Mouse (Mus musculus) embryo, embryonic 10 days (tissue): ENCODE data around the gene Pdzd2.

Experiments
- DNase-seq: peaks from one replicate; pipeline ENCODE4 v3.0.0-alpha.2; 2015; ENCODE audit warnings: low spot score

Gene Pdzd2

GRCm38 (mm10) chr15:12351470-12351869, 388.3 kb downstream of the Pdzd2 start:
- DNase-seq = no peak

GRCm38 (mm10) chr15:12349840-12350239, 389.9 kb downstream of the Pdzd2 start:
- DNase-seq = no peak

DNA sequence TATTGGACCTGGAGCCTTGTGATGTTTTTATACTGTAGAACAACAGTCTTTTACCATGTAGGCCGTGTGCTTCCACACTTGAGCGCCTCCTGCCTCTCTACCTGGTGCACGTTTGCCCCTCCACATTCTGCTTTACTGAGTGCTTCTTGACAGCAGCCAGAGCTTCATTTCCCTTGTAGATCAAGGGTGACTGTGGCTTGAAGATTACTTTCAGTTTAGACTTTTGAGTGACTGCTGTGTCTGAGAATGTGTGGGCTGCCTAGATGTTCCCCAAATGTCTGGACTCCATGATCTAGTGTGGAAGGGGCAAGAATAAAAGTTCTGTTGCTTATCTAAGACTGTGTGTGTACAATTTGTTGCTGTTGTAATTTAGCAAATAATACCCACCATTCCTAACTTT, 390.8 kb downstream of the Pdzd2 start:
- no peak for DNase-seq

GRCm38 (mm10) chr15:12346916-12347315, 392.8 kb downstream of the Pdzd2 start:
- DNase-seq = no peak

- DNase-seq = peak; percentile 35
Observed at GRCm38 (mm10) chr15:12341401-12341758, 398.3 kb downstream of the Pdzd2 start.

GRCm38 (mm10) chr15:12340536-12341400, 399.0 kb downstream of the Pdzd2 start:
- no peak for DNase-seq

- no peak for DNase-seq
Observed at GRCm38 (mm10) chr15:12337779-12338137, 402.0 kb downstream of the Pdzd2 start.

- no peak for DNase-seq
Observed at GRCm38 (mm10) chr15:12337030-12337778, 402.5 kb downstream of the Pdzd2 start.

- no peak for DNase-seq
Observed at GRCm38 (mm10) chr15:12334381-12334780, 405.3 kb downstream of the Pdzd2 start.

DNA sequence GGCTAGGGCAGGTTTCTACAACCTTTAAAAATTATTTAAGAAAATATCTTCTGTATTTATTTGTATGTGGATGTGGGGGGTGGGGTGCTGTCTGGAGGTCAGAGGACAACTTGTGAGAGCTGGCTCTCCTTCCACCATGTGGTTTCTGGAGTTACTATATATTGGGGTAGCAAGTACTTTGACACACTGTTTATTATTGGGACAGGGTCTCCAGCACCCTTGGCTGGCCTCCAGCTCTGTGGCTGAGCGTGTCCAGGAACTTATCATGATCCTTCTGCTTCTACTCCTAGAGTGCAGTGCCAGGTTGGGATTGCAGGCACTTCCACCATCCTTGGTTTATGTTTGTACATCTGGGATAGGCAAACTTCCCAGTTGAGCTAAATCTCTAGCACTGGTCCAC, 408.4 kb downstream of the Pdzd2 start:
- no peak for DNase-seq

GRCm38 (mm10) chr15:12330892-12331291, 408.8 kb downstream of the Pdzd2 start:
- no peak for DNase-seq

DNA sequence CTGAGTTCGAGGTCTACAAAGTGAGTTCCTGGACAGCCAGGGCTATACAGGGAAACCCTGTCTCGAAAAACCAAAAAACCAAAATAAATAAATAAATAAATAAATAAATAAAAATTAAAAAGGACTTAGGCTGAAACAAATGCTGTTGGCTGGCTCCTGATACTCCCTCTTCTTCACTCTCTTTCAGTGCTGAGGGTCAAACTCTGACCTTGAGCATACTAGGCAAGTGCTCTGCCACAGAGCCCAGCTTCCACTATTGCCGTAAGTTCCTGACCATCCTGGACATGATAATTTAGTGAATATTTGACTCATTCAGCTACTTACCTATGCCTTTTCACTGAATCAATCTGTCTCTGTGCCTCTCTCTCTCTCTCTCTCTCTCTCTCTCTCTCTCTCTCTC, 409.3 kb downstream of the Pdzd2 start:
- no peak for DNase-seq

- no peak for DNase-seq
Observed at GRCm38 (mm10) chr15:12324326-12324725, 415.4 kb downstream of the Pdzd2 start.

DNA sequence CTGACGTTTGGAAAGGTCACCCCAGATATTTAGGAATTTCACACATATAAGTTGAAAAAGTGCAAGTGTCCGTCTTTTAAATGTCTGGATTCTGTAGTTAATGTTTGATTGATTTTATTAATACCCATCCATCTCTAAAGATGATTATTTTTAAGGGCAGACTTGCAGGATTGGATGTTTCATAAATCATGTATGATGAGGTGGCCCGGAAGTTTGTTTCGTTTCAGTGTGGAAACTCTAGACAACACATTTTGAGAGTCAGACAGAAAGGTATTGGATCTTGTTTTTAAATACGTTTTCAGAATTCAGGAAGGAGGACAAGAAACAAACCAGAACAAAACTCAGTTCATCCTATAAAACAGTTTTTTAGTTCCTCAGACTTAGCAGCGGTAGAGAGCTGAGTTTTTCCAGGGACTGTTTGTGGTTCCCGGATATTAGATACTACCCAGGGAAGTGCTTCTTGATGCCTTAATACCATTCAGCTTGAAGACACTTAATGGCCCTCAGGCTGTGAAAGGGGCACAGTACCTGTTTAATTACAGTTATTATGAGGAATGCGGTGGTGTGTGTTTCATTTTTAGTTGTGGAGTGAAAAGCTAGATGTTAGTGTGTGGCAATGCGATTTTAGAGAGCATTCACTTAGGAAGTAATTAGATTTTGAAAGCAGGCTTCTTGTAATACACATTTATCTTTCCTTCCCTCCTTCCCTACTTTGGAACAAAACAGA, 416.9 kb downstream of the Pdzd2 start:
- no peak for DNase-seq

DNA sequence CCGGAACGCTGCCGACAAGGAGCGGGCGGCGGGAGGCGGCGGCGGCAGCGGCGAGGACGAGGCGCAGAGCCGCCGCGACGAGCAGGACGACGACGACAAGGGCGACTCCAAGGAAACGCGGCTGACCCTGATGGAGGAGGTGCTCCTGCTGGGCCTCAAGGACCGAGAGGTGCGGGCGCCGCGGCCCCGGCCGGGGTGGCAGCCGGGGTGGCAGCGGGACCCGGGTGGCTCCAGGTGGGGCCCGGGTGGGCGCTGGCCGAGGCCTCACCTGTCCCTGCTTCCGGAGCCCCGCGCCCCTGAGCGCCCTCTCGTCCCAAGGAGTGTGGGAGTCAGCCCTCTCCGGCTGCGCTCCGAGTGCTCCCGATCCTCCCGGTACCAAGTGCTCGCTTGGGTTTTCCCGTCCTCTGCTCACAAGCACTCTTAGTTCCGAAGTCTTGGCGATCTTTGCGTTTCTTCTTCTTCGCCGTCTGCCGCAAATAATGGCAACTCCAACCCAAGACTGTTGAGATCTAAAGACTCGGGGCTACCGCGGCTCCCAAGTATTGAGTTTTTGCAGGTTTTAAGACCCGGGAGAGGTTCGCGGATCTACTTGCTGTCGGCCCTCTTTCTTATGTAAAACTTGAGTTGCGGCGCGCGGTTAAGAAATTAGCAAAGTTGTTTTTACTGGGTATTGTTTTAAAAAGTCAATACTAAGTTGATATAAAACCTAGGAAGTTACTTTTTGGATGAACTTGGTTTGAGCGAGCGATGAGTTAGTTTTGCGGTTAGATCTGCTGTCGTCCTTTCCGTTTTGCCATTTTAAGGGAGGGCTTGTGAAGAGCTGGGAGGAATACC, 417.7 kb downstream of the Pdzd2 start, which contains the start of gene 1810049J17Rik:
TSS of gene 1810049J17Rik (minus strand) at position 112 of the 834 bp plus-strand sequence.
- peak; percentile 61 for DNase-seq

- peak; percentile 97 for DNase-seq
Observed at GRCm38 (mm10) chr15:12321091-12321787, 418.5 kb downstream of the Pdzd2 start, which contains the start of gene Golph3. Gene Golph3, plus strand, starts transcription at chr15:12321450.

GRCm38 (mm10) chr15:12320441-12321090, 419.2 kb downstream of the Pdzd2 start:
- DNase-seq = no peak

DNA sequence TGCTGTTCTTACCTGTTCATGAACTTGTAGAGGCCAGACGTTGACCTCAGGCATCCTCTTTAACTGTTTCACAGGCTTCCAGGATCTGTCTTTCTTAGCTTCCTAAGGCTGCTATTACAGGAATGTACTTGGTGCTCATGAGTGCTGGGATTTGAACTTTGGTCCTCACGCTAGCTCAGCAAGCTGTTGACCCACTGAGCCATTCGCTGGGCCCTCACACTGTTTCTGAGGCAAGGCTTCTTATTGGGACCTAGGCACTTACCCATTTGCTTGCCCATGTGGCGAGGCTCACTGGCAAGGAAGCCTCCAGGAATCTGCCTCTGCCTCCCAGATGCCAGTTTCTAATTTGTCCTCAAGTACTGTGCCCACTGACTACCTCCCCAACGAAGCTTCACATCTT, 419.8 kb downstream of the Pdzd2 start:
- no peak for DNase-seq

- no peak for DNase-seq
Observed at GRCm38 (mm10) chr15:12318451-12318850, 421.3 kb downstream of the Pdzd2 start.

DNA sequence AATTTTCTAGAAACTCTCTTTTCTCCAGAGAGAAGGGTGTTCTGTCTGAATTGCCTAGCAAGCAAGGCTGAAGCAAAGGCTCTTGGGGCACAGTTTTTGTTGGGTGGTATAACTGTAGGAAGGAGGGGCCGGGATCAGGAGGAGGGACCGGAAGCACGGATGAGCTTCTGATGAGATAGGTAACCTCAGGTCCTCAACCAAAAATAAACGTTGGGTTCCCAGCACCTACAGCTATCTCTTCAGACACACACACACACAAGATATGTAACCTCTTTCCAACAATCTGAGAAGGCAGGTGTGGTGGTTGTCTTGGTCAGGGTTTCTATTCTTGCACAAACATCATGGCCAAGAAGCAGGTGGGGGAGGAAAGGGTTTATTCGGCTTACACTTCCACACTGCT, 422.4 kb downstream of the Pdzd2 start:
- DNase-seq = no peak
